8 mouse cellular contexts compared by ENCODE assay signal in genomic region chr3:87173486-87174085, GRCm38 (mm10). TPM values are rescaled to one million over a fixed set of nuclear protein-coding genes. Genes with fewer than 3 reads are reported as not detected.
A peak's percentile ranks its signal among the peaks of the same experiment; 100 is the strongest.
DNase-seq lines count a peak whose midpoint lies in the region; TF ChIP-seq lines count a peak whose summit lies in the region.

No protein-coding gene starts in this region.

- no peaks in the 10 kb centered on the region for H3K4me1 ChIP-seq in cerebellum, adult 2 months (ENCODE audit: control insufficient read depth, insufficient read depth, low read length)
- peaks cover 58% of the 10 kb centered on the region for H3K4me1 ChIP-seq in limb, embryonic 10.5 days
- peaks cover 35% of the 10 kb centered on the region for H3K4me1 ChIP-seq in olfactory bulb, adult 2 months (ENCODE audit: control insufficient read depth, insufficient read depth, low read length)

- no peaks in the 10 kb centered on the region for H3K9me3 ChIP-seq in limb, embryonic 10.5 days (replicated peaks)

- no peak overlapping the region for H3K27ac ChIP-seq in cerebellum, adult 2 months (ENCODE audit: insufficient read depth, low read length)
- H3K27ac ChIP-seq in limb, embryonic 10.5 days: peak overlapping the region; percentile 96
- no peak overlapping the region for H3K27ac ChIP-seq in olfactory bulb, adult 2 months (ENCODE audit: insufficient read depth, low read depth, low read length)

- no peak for TF ChIP-seq POLR2A in cerebellum, adult 2 months (IDR thresholded peaks at IDR 0.05; ENCODE audit: borderline replicate concordance, insufficient read depth, low read length)
- no peak for TF ChIP-seq POLR2A in olfactory bulb, adult 2 months (IDR thresholded peaks at IDR 0.05; ENCODE audit: insufficient read depth, low read depth, low read length)

- 26% methylated on average over 8 of the region's 8 CpGs for WGBS in cerebellum, adult 2 months
- 1% methylated on average over 8 of the region's 8 CpGs for WGBS in limb, embryonic 10.5 days
- WGBS in olfactory bulb, adult 2 months: 27% methylated on average over 8 of the region's 8 CpGs

- H3K36me3 ChIP-seq in limb, embryonic 10.5 days: peaks cover 10% of the 10 kb centered on the region

- H3K4me3 ChIP-seq in cerebellum, adult 2 months (replicated peaks; ENCODE audit: insufficient read depth, low read depth, low read length): peak overlapping the region; percentile 46
- peak overlapping the region; percentile 85 for H3K4me3 ChIP-seq in limb, embryonic 10.5 days
- peak overlapping the region; percentile 62 for H3K4me3 ChIP-seq in olfactory bulb, adult 2 months (ENCODE audit: insufficient read depth, low read depth, low read length)

- DNase-seq in cerebellum, adult 2 months: no peak
- no peak for DNase-seq in cerebellum, postnatal 25 days
- peak; percentile 18 for DNase-seq in retina, postnatal 1 day
- DNase-seq in retina, embryonic 14.5 days (ENCODE audit: low spot score): no peak
- DNase-seq in limb, embryonic 10.5 days (ENCODE audit: low spot score): peak; percentile 62
- DNase-seq in gastrocnemius, adult 18-20 months (ENCODE audit: low spot score): no peak
- no peak for DNase-seq in thymus, postnatal 36 days

- H3K27me3 ChIP-seq in cerebellum, adult 2 months (ENCODE audit: control insufficient read depth, insufficient read depth, low read length): peaks cover 1% of the 10 kb centered on the region; the same call in 1 of the 2 replicates
- H3K27me3 ChIP-seq in limb, embryonic 10.5 days (ENCODE audit: low read depth, poor library complexity, severe bottlenecking): no peaks in the 10 kb centered on the region

- TF ChIP-seq CTCF in cerebellum, adult 2 months (IDR thresholded peaks at IDR 0.05; ENCODE audit: borderline replicate concordance, insufficient read depth, low read depth, low read length): no peak
- TF ChIP-seq CTCF in olfactory bulb, adult 2 months (IDR thresholded peaks at IDR 0.05; ENCODE audit: insufficient read depth, low read depth, low read length): no peak

RNA-seq across cellular contexts. Expression of gene Kirrel, which starts 1.0 kb away (rescaled TPM):
- polyA plus RNA-seq in cerebellum, adult 2 months (2012; rRNA removed): 5.6 and 6.1 TPM in 2 replicates
- polyA plus RNA-seq in limb, embryonic 10.5 days (2016; fragmentation: Nextera tagmentation; extraction: Ambion mirVana): 17.4 and 19.0 TPM in 2 replicates
- polyA plus RNA-seq in olfactory bulb, adult 2 months (2012; ENCODE audit: insufficient read depth, insufficient read length, low replicate concordance, missing spikeins): not detected in 2 replicates
- total RNA-seq in gastrocnemius, adult 18-20 months (2021): 1 to 10 TPM; 2.7 to 4.9 TPM

Comparison
In these comparisons a context has a peak if more than half of its experiments do, and no peak if none do; other contexts are left out.
1. DNase-seq: peak in retina, postnatal 1 day (single experiment) and limb, embryonic 10.5 days (single experiment); none in cerebellum, adult 2 months (0 of 2), cerebellum, postnatal 25 days (0 of 2), retina, embryonic 14.5 days (single experiment), gastrocnemius, adult 18-20 months (single experiment) and thymus, postnatal 36 days (0 of 2).
2. Peak in every context shown above with its lines, with median percentiles within 50 percentile points of each other: H3K4me3 ChIP-seq.